Mouse (Mus musculus): ENCODE results near the gene Gphb5. TPM values are rescaled to one million over a fixed set of nuclear protein-coding genes. Genes with fewer than 3 reads are reported as not detected.

Gphb5 gene
- polyA plus RNA-seq, 1 experiment from 2014 or later: not detected

DNA sequence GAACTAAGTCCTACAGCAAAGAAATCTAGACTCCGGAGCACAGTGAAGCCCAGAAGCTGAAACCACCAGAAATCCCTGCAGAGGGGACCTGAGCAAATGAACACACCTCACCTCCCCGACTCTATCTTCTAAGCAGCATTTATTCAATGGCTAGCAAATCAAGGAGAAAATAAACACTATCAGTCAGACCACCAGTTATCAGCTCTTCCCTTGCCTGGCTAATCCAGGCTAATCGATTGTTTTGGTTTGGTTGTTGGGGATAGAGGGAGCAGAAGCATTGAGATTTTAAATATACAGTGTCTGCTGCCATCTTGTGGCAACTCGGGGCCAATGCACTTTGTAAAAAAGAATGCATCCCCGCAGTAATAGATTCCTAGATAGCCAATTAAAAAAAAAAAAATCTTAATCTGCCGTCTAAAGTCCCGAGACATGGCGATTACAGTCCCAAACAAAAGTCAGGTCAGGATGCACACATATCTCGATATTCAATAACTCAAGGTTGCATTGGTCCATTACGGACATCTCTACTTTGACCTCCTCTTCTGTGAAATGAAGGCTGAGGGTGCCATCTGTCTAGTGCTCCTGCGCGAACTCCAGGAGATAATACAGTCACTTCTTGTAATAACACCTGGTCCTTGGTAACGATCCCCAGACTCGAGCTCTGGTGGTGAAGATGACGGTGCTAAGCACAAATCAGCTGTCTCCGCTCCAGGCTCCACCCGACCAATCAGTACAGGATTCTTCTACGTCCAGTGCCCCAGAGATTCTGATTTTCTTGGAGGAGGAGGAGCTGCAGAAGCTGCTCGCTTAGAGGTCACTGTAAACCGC lies 27.1 kb downstream of the Gphb5 start:
- H3K36me3 ChIP-seq: no peaks in the 10 kb centered on the region
- no peak overlapping the region for H3K4me2 ChIP-seq
- no peaks in the 10 kb centered on the region for H3K9me3 ChIP-seq (replicated peaks)
- ATAC-seq (ENCODE audit: low read depth): no peak
- WGBS (ENCODE audit: insufficient replicate concordance): 45% methylated on average over 20 of the region's 20 CpGs
- no peaks in the 10 kb centered on the region for H3K27me3 ChIP-seq
- no peak overlapping the region for H3K4me3 ChIP-seq (replicated peaks)
- H3K4me1 ChIP-seq (replicated peaks): no peaks in the 10 kb centered on the region
- no peak overlapping the region for H3K27ac ChIP-seq
- DNase-seq: no peak
- H3K9ac ChIP-seq: no peak overlapping the region

DNA sequence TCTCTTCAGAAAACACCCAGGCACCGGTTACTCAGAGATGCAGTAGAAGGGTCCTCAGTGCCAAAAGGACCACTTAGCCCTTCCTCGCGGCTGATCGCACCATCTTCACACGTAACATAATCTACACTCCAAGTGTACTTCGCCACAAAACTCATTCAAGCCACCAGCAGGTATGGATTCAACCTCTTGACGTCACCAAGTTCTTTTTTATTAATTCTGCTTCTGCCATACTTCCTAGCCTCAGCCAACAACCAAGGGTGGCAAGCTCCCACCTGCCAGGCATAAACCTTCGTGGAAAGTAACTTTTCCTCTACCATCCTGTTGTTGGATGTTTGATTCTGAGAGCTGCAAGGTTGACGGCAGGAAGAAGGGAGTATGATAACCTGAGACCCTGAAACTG lies 28.1 kb downstream of the Gphb5 start:
- no peak for ATAC-seq (ENCODE audit: low read depth)
- H3K36me3 ChIP-seq: no peaks in the 10 kb centered on the region
- WGBS (ENCODE audit: insufficient replicate concordance): 77% methylated on average over 9 of the region's 9 CpGs

GRCm38 (mm10) chr12:75387846-75388245 lies 28.7 kb downstream of the Gphb5 start:
- Histone ChIP-seq H3K27ac (no peak overlapping the region), H3K4me2 (no peak overlapping the region), H3K9ac (no peak overlapping the region), H3K4me1 (replicated peaks) (no peaks in the 10 kb centered on the region), H3K27me3 (no peaks in the 10 kb centered on the region), H3K4me3 (replicated peaks) (no peak overlapping the region), H3K36me3 (no peaks in the 10 kb centered on the region), H3K9me3 (replicated peaks) (no peaks in the 10 kb centered on the region)
- WGBS (ENCODE audit: insufficient replicate concordance): 78% methylated on average over 15 of the region's 15 CpGs
- ATAC-seq (ENCODE audit: low read depth) (no peak), DNase-seq (no peak)

More for the DNA sequence above, 28.1 kb downstream of the Gphb5 start:
- no peak overlapping the region for H3K4me3 ChIP-seq (replicated peaks)
- H3K9ac ChIP-seq: no peak overlapping the region
- no peaks in the 10 kb centered on the region for H3K4me1 ChIP-seq (replicated peaks)
- DNase-seq: no peak
- H3K4me2 ChIP-seq: no peak overlapping the region
- H3K27ac ChIP-seq: no peak overlapping the region
- no peaks in the 10 kb centered on the region for H3K9me3 ChIP-seq (replicated peaks)
- no peaks in the 10 kb centered on the region for H3K27me3 ChIP-seq

DNA sequence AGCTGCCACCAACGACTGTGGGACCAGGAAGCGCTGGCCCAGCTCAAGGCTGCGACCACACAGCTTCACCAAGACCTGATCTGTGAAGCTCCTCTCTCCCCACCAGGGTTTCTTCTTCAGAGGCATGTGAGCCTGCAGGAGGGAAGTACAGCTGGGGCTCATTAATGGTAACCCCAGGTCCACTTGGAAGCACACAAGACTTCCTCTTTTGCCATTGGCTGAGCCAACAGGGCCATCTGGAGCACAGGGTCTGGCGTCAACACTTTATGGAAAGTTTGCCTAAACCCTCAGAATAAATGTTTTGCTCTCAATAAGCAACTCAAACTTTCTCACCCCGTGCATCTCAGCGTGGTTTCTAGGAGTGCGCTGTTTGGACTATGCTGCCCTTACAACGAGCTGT lies 29.4 kb downstream of the Gphb5 start:
- Histone ChIP-seq H3K9ac (no peak overlapping the region), H3K4me1 (replicated peaks) (no peaks in the 10 kb centered on the region), H3K4me3 (replicated peaks) (no peak overlapping the region), H3K4me2 (no peak overlapping the region), H3K36me3 (no peaks in the 10 kb centered on the region), H3K27ac (no peak overlapping the region), H3K9me3 (replicated peaks) (no peaks in the 10 kb centered on the region), H3K27me3 (no peaks in the 10 kb centered on the region)
- no peak for ATAC-seq (ENCODE audit: low read depth)
- 73% methylated on average over 8 of the region's 8 CpGs for WGBS (ENCODE audit: insufficient replicate concordance)
- no peak for DNase-seq

GRCm38 (mm10) chr12:75386731-75387130 lies 29.9 kb downstream of the Gphb5 start:
- no peaks in the 10 kb centered on the region for H3K36me3 ChIP-seq
- 70% methylated on average over 9 of the region's 9 CpGs for WGBS (ENCODE audit: insufficient replicate concordance)
- no peaks in the 10 kb centered on the region for H3K27me3 ChIP-seq

GRCm38 (mm10) chr12:75376126-75376525 lies 40.5 kb downstream of the Gphb5 start:
- Histone ChIP-seq H3K4me3 (replicated peaks) (no peak overlapping the region), H3K9ac (no peak overlapping the region), H3K4me2 (no peak overlapping the region), H3K4me1 (replicated peaks) (no peaks in the 10 kb centered on the region), H3K36me3 (no peaks in the 10 kb centered on the region), H3K9me3 (replicated peaks) (no peaks in the 10 kb centered on the region), H3K27ac (no peak overlapping the region), H3K27me3 (no peaks in the 10 kb centered on the region)
- ATAC-seq (ENCODE audit: low read depth): no peak
- no peak for DNase-seq
- WGBS (ENCODE audit: insufficient replicate concordance): 80% methylated on average over 6 of the region's 6 CpGs

More at GRCm38 (mm10) chr12:75386731-75387130, 29.9 kb downstream of the Gphb5 start:
- DNase-seq (no peak), ATAC-seq (ENCODE audit: low read depth) (no peak)
- no peak overlapping the region for H3K4me3 ChIP-seq (replicated peaks)
- H3K9me3 ChIP-seq (replicated peaks): no peaks in the 10 kb centered on the region
- no peak overlapping the region for H3K4me2 ChIP-seq
- no peak overlapping the region for H3K27ac ChIP-seq
- no peak overlapping the region for H3K9ac ChIP-seq
- H3K4me1 ChIP-seq (replicated peaks): no peaks in the 10 kb centered on the region

DNA sequence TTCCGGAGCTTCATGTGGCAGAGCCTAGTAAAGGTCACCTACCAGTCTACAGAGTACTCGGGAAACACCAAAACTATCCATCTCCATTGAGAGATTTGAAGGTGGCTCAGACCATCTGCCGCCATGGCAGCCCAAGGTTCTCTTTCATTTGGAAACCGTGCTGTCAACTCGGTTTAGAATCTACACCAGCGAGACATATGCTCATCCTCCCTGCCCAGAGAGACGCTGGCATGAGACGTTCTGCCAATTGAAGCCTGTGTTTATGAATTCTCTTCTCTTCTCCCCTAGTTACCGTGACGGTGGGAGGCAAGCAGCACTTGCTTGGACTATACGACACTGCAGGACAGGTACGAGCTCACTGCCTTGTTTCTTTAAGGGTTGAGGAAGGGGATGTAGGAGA lies 41.5 kb downstream of the Gphb5 start:
- H3K27ac ChIP-seq: no peak overlapping the region
- H3K4me2 ChIP-seq: no peak overlapping the region
- H3K4me3 ChIP-seq (replicated peaks): no peak overlapping the region
- H3K4me1 ChIP-seq (replicated peaks): no peaks in the 10 kb centered on the region
- H3K36me3 ChIP-seq: no peaks in the 10 kb centered on the region
- H3K9me3 ChIP-seq (replicated peaks): no peaks in the 10 kb centered on the region
- no peaks in the 10 kb centered on the region for H3K27me3 ChIP-seq
- DNase-seq: no peak
- no peak overlapping the region for H3K9ac ChIP-seq
- whole genome bisulfite sequencing (ENCODE audit: insufficient replicate concordance): 73% methylated on average over 12 of the region's 12 CpGs
- no peak for ATAC-seq (ENCODE audit: low read depth)

DNA sequence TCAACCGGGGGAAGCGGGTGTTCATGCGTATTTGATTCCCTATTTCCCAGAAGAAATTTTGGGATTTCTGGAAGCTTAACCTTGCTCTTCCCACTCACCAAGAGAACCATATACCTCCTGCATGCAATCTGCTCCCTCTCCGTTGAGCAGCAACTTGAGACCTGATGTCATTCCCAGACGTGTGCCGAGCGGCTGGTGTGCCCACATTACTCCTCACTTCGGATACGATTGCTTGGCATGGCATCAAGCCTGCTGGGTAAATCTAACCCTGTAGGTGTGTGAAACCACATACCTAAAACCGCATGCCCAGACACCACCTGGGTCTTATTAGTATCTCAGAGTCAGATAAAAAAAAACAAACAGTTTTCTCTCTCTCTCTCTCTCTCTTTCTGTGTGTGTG lies 42.1 kb downstream of the Gphb5 start:
- 78% methylated on average over 10 of the region's 10 CpGs for WGBS (ENCODE audit: insufficient replicate concordance)
- ATAC-seq (ENCODE audit: low read depth) (no peak), DNase-seq (no peak)

GRCm38 (mm10) chr12:75369418-75369851 lies 47.1 kb downstream of the Gphb5 start:
- no peak for DNase-seq
- Histone ChIP-seq H3K4me1 (replicated peaks) (no peaks in the 10 kb centered on the region), H3K4me2 (no peak overlapping the region), H3K27me3 (no peaks in the 10 kb centered on the region), H3K9me3 (replicated peaks) (no peaks in the 10 kb centered on the region), H3K27ac (no peak overlapping the region), H3K4me3 (replicated peaks) (no peak overlapping the region), H3K9ac (no peak overlapping the region), H3K36me3 (no peaks in the 10 kb centered on the region)
- WGBS (ENCODE audit: insufficient replicate concordance): 42% methylated on average over 2 of the region's 2 CpGs
- no peak; the same call in 1 of the 2 replicates for ATAC-seq (ENCODE audit: low read depth)

More for the DNA sequence above, 42.1 kb downstream of the Gphb5 start:
- H3K4me1 ChIP-seq (replicated peaks): no peaks in the 10 kb centered on the region
- H3K4me2 ChIP-seq: no peak overlapping the region
- no peak overlapping the region for H3K4me3 ChIP-seq (replicated peaks)
- no peak overlapping the region for H3K9ac ChIP-seq
- no peaks in the 10 kb centered on the region for H3K36me3 ChIP-seq
- H3K27me3 ChIP-seq: no peaks in the 10 kb centered on the region
- H3K27ac ChIP-seq: no peak overlapping the region
- H3K9me3 ChIP-seq (replicated peaks): no peaks in the 10 kb centered on the region

DNA sequence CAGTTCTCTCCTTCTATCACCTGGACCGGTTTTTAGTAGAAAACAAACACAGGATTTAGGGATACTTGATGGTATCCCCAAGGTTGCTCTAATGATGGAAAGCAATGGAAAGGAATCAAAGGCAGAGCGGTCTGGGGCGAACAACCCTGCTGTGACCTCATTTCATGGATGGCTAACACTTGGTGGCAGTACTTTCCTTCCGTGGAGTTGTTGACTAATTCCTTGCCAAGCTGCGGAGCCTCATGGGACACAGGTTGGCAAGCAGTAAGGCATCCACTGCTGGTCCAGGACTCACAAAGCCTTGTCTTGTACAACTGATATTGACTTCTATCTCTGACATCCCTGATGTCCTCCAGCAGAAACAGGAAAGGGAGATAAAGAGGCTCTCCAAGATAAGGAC lies 48.1 kb downstream of the Gphb5 start:
- H3K27ac ChIP-seq: no peak overlapping the region
- no peak for DNase-seq
- no peak for ATAC-seq (ENCODE audit: low read depth)
- H3K4me1 ChIP-seq (replicated peaks): no peaks in the 10 kb centered on the region
- WGBS (ENCODE audit: insufficient replicate concordance): 74% methylated on average over 5 of the region's 5 CpGs
- H3K4me3 ChIP-seq (replicated peaks): no peak overlapping the region
- H3K4me2 ChIP-seq: no peak overlapping the region
- H3K36me3 ChIP-seq: no peaks in the 10 kb centered on the region
- no peaks in the 10 kb centered on the region for H3K27me3 ChIP-seq
- no peak overlapping the region for H3K9ac ChIP-seq
- H3K9me3 ChIP-seq (replicated peaks): no peaks in the 10 kb centered on the region

- no peaks in the 10 kb centered on the region for H3K9me3 ChIP-seq (replicated peaks)
- no peak overlapping the region for H3K27ac ChIP-seq
- 82% methylated on average over 6 of the region's 6 CpGs for WGBS (ENCODE audit: insufficient replicate concordance)
- no peak overlapping the region for H3K4me3 ChIP-seq (replicated peaks)
- H3K9ac ChIP-seq: no peak overlapping the region
- H3K27me3 ChIP-seq: no peaks in the 10 kb centered on the region
- ATAC-seq (ENCODE audit: low read depth): no peak
- H3K36me3 ChIP-seq: no peaks in the 10 kb centered on the region
- no peaks in the 10 kb centered on the region for H3K4me1 ChIP-seq (replicated peaks)
- DNase-seq: no peak
- no peak overlapping the region for H3K4me2 ChIP-seq
These were observed 49.2 kb downstream of the Gphb5 start for GRCm38 (mm10) chr12:75367371-75367770.

DNA sequence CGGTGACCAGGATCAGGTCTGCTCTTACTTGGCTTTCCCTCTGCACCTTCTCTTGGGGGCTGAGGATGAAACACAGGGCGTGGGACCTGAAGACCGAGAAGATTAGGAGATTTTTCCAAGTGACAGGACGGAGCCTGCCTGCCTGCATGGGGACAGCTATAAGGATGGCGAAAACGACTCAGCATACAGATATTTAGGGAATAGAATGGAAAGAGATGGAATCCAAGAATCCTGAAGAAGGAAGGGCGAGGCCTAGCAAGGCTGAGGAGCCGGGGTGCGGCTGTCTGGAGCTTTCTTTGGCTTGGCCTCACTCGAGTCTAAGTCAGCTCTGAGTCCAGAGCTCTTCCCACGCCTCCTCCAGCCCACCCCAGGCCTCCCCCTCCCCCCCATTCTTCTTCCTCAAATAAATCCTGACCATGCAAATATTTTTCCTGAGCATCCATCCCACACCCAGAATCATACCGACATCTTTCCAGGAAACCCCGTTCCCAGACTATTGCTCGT lies 50.9 kb downstream of the Gphb5 start:
- ATAC-seq (ENCODE audit: low read depth): no peak
- Histone ChIP-seq H3K36me3 (no peaks in the 10 kb centered on the region), H3K4me2 (no peak overlapping the region), H3K4me1 (replicated peaks) (no peaks in the 10 kb centered on the region), H3K9ac (no peak overlapping the region), H3K27ac (no peak overlapping the region), H3K27me3 (no peaks in the 10 kb centered on the region), H3K9me3 (replicated peaks) (no peaks in the 10 kb centered on the region), H3K4me3 (replicated peaks) (no peak overlapping the region)
- DNase-seq: no peak
- 79% methylated on average over 14 of the region's 14 CpGs for WGBS (ENCODE audit: insufficient replicate concordance)
